Mouse (Mus musculus) ES-E14 (cell line): ENCODE results near the gene Musk. TPM values are rescaled to one million over a fixed set of nuclear protein-coding genes. Genes with fewer than 3 reads are reported as not detected.

Source experiments
- DNase-seq: peaks from one replicate; pipeline ENCODE4 v3.0.0-alpha.2; 2013; ENCODE audit warnings: low read depth, low spot score
- H3K27ac ChIP-seq: 2 replicates; pipeline ENCODE4 v1.5.1; 2012; ENCODE audit warnings: low read depth, mild to moderate bottlenecking, low read length, moderate library complexity, mixed read lengths; ENCODE audit not compliant: poor library complexity, insufficient read depth, severe bottlenecking
- H3K36me3 ChIP-seq: 2 replicates; pipeline ENCODE4 v1.6.1; 2012; ENCODE audit warnings: mild to moderate bottlenecking, low read length, moderate library complexity, mixed read lengths; ENCODE audit not compliant: control insufficient read depth, poor library complexity, insufficient read depth, severe bottlenecking
- H3K4me1 ChIP-seq, 2 experiments: fragments of 150-350 bp in 1 of 2; sonication (generic) in 1 of 2; 2 replicates each; pipeline ENCODE4 v1.6.1; 2012; ENCODE audit warnings: low read length in 2 of 2, mild to moderate bottlenecking in 1 of 2, mixed read lengths in 1 of 2; ENCODE audit not compliant: control insufficient read depth in 2 of 2, insufficient read depth in 2 of 2, poor library complexity in 1 of 2
- H3K4me3 ChIP-seq, 2 experiments: fragments of 150-350 bp in 1 of 2; sonication (generic) in 1 of 2; 2 replicates each; pipeline ENCODE4 v1.5.1; 2012; ENCODE audit warnings: low read length in 2 of 2, low read depth in 1 of 2, mild to moderate bottlenecking in 1 of 2, mixed read lengths in 1 of 2; ENCODE audit not compliant: insufficient read depth in 1 of 2, poor library complexity in 1 of 2, severe bottlenecking in 1 of 2
- H3K9ac ChIP-seq: 2 replicates; pipeline ENCODE4 v1.6.1; 2012; ENCODE audit warnings: low read depth, mild to moderate bottlenecking, low read length, mixed read lengths; ENCODE audit not compliant: poor library complexity, insufficient read depth, severe bottlenecking
- H3K9me3 ChIP-seq: fragments of 150-350 bp; sonication (generic); 2 replicates; pipeline ENCODE4 v1.6.1; 2012; ENCODE audit warnings: low read depth, mild to moderate bottlenecking, low read length; ENCODE audit not compliant: control insufficient read depth, insufficient read depth
- CHD2 ChIP-seq: IDR thresholded peaks from 2 replicates; pipeline ENCODE4 v1.6.1; 2014; ENCODE audit warnings: mild to moderate bottlenecking, low read depth, low read length, inconsistent platforms
- HCFC1 ChIP-seq: IDR thresholded peaks from 2 replicates; pipeline ENCODE4 v1.6.1; 2012; ENCODE audit warnings: low read length, inconsistent platforms, borderline replicate concordance; ENCODE audit not compliant: insufficient read depth
- MAFK ChIP-seq: IDR thresholded peaks from 2 replicates; pipeline ENCODE4 v1.6.1; 2014; ENCODE audit warnings: mild to moderate bottlenecking, low read depth, low read length, inconsistent platforms; ENCODE audit not compliant: insufficient read depth
- ZC3H11A ChIP-seq: IDR thresholded peaks from 2 replicates; pipeline ENCODE4 v1.6.1; 2012; ENCODE audit warnings: low read depth, mild to moderate bottlenecking, inconsistent platforms, low read length, borderline replicate concordance
- ZNF384 ChIP-seq: IDR thresholded peaks from 2 replicates; pipeline ENCODE4 v1.6.1; 2012; ENCODE audit warnings: low read depth, low read length, inconsistent platforms
- in situ Hi-C, 2 experiments: fragments of 600-800 bp; cut with MboI; formaldehyde crosslinking; loops; one replicate each; pipeline ENCODE4 v1.15.1; 2025; ENCODE audit warnings: low sequenced_read_pairs in 2 of 2, inconsistent platforms in 1 of 2; ENCODE audit not compliant: unreplicated experiment in 2 of 2
- total RNA-seq: library from RNA; depleted of rRNA; stranded (reverse); fragments of 300-350 nt; gene quantifications from 2 replicates; pipeline ENCODE4 v1.2.3, GENCODE M21; 2012

The Musk gene
- total RNA-seq, 1 experiment = not detected

DNA sequence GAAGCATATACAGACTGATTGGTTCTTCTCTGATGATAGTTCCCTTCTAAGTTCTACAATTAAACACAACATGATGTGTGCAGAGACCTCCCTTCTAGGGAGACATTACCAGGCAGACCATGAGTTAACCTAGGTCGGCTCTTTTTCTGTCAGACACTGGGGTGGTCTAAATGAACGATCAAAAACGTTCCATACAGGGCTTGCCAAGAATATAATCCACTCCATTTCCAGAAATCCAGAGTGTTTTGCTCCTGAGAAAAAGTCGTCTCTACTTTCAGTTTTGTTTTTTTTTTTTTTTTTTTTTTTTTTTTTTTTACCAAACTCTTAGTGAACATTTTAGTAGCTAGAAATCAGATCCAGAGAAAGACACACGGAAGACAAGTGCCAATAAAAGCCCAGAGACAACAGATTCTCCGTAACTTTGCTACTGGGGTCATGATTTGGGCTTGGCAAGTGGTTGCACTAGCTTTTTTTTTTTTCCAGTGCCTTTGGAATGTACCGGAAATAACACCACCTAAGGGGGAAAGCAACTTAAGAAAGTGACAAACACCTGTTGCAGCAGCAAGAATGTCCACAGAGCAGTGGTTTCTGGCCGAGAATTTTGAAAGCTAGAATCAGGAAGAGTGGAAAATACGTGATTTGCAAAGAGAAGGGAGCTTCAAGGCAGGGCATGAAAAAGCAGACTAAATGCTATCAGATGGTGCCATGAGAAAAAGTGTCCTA is 769 bp downstream of the Musk start:
- H3K36me3 ChIP-seq = no peaks in the 10 kb centered on the region
- in situ Hi-C loops = no loop called here
- no peak overlapping the region for H3K4me3 ChIP-seq
- H3K9me3 ChIP-seq = no peaks in the 10 kb centered on the region
- TF ChIP-seq MAFK (no peak), ZNF384 (0 out of 2 replicates have a peak, but pooled peaks have one; percentile 15)
- H3K9ac ChIP-seq = no peak overlapping the region
- H3K27ac ChIP-seq = no peak overlapping the region
- H3K4me1 ChIP-seq = no peaks in the 10 kb centered on the region
- DNase-seq = no peak

GRCm38 (mm10) chr4:58288753-58289152 is 3.0 kb downstream of the Musk start:
- in situ Hi-C loops = no loop called here
- Histone ChIP-seq H3K9me3 (no peaks in the 10 kb centered on the region), H3K4me3 (no peak overlapping the region), H3K4me1 (no peaks in the 10 kb centered on the region), H3K27ac (no peak overlapping the region), H3K9ac (no peak overlapping the region), H3K36me3 (no peaks in the 10 kb centered on the region)
- TF ChIP-seq CHD2 (no peak), HCFC1 (no peak), MAFK (no peak), ZNF384 (no peak), ZC3H11A (no peak)
- DNase-seq = no peak

DNA sequence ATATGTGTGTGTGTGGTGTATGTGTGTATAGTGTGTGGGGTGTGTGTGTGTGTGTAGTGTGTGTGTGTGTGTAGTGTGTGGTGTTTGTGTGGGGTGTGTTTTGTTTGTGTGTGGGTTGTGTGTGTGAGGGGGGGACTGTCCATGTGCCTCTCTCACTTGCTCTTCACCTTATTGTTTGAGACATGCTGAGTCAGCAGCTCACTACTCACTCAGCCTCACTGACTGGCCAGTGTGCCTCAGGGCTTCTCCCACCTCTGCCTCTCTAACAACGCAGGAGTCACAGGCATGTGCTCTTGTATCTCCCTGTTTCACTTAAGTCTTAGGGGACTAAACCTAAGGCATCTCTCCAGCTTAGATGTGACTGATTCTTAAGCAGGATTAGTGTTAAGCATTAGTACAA is 6.1 kb downstream of the Musk start:
- no peak overlapping the region for H3K9ac ChIP-seq
- H3K4me3 ChIP-seq = no peak overlapping the region
- in situ Hi-C loops = no loop called here
- no peaks in the 10 kb centered on the region for H3K36me3 ChIP-seq
- no peak overlapping the region for H3K27ac ChIP-seq
- TF ChIP-seq ZNF384 (no peak), MAFK (peak; percentile 87)
- DNase-seq = no peak
- H3K9me3 ChIP-seq = no peaks in the 10 kb centered on the region
- no peaks in the 10 kb centered on the region for H3K4me1 ChIP-seq

- H3K4me3 ChIP-seq = no peak overlapping the region
- no peaks in the 10 kb centered on the region for H3K36me3 ChIP-seq
- H3K9ac ChIP-seq = no peak overlapping the region
- TF ChIP-seq HCFC1 (no peak), ZNF384 (no peak), CHD2 (no peak), MAFK (peak; percentile 92)
- H3K27ac ChIP-seq = no peak overlapping the region
- no peaks in the 10 kb centered on the region for H3K9me3 ChIP-seq
- in situ Hi-C loops = no loop called here
- no peak for DNase-seq
- H3K4me1 ChIP-seq = no peaks in the 10 kb centered on the region
Observed at GRCm38 (mm10) chr4:58293099-58293498, 7.3 kb downstream of the Musk start.

- Histone ChIP-seq H3K36me3 (no peaks in the 10 kb centered on the region), H3K9ac (no peak overlapping the region), H3K9me3 (no peaks in the 10 kb centered on the region), H3K4me3 (no peak overlapping the region), H3K4me1 (no peaks in the 10 kb centered on the region), H3K27ac (no peak overlapping the region)
- TF ChIP-seq MAFK = no peak
- no peak for TF ChIP-seq CHD2
- no peak for TF ChIP-seq ZC3H11A
- TF ChIP-seq HCFC1 = no peak
- no peak for TF ChIP-seq ZNF384
- in situ Hi-C loops = no loop called here
- DNase-seq = no peak
Observed at GRCm38 (mm10) chr4:58303862-58304261, 18.1 kb downstream of the Musk start.
